Mouse (Mus musculus) heart, adult 2 months (tissue): ENCODE results near the gene Ttc39a. TPM values are rescaled to one million over a fixed set of nuclear protein-coding genes. Genes with fewer than 3 reads are reported as not detected.

Source experiments
- DNase-seq, 2 experiments: peaks; one replicate each; pipeline ENCODE4 v3.0.0; 2021
- H3K27ac ChIP-seq: fragments of 200-600 bp; 2 replicates; pipeline ENCODE4 v1.8.1; 2022
- H3K27me3 ChIP-seq: fragments of 200-500 bp; 2 replicates; pipeline ENCODE4 v1.6.1; 2012; ENCODE audit warnings: mild to moderate bottlenecking, low read length, inconsistent platforms, mixed read lengths; ENCODE audit not compliant: control insufficient read depth, insufficient read depth
- H3K36me3 ChIP-seq: fragments of 200-500 bp; 2 replicates; pipeline ENCODE4 v1.6.1; 2012; ENCODE audit warnings: low read length, inconsistent platforms; ENCODE audit not compliant: control insufficient read depth, insufficient read depth
- H3K4me1 ChIP-seq: fragments of 200-500 bp; 2 replicates; pipeline ENCODE4 v1.6.1; 2011; ENCODE audit warnings: low read length; ENCODE audit not compliant: control insufficient read depth, insufficient read depth
- H3K4me3 ChIP-seq: fragments of 200-600 bp; 2 replicates; pipeline ENCODE4 v1.8.1; 2022
- H3K79me2 ChIP-seq: fragments of 200-500 bp; replicated peaks from 2 replicates; pipeline ENCODE4 v1.6.1; 2012; ENCODE audit warnings: mild to moderate bottlenecking, inconsistent platforms, low read length, moderate library complexity, mixed read lengths; ENCODE audit not compliant: control insufficient read depth, insufficient read depth
- H3K9ac ChIP-seq: fragments of 200-500 bp; 2 replicates; pipeline ENCODE4 v1.6.1; 2012; ENCODE audit warnings: low read depth, mild to moderate bottlenecking, control low read depth, inconsistent platforms, low read length, mixed read lengths
- CTCF ChIP-seq: fragments of 200-600 bp; IDR thresholded peaks from 2 replicates; pipeline ENCODE4 v1.8.1; 2022; ENCODE audit warnings: antibody characterized with exemption, mild to moderate bottlenecking, moderate library complexity
- EP300 ChIP-seq: fragments of 200-500 bp; IDR thresholded peaks from 2 replicates; pipeline ENCODE4 v1.6.1; 2011; ENCODE audit warnings: low read depth, low read length, control low read depth; ENCODE audit not compliant: insufficient read depth
- POLR2A ChIP-seq: fragments of 200-500 bp; IDR thresholded peaks from 2 replicates; pipeline ENCODE4 v1.6.1; 2011; ENCODE audit warnings: mild to moderate bottlenecking, low read depth, low read length, control low read depth; ENCODE audit not compliant: insufficient read depth
- WGBS: fragments of 180-500 bp; shearing (Covaris S2); methylation state at CpG from one replicate; pipeline ENCODE4 v1.1.7; 2018; 5-methylcytosine and 5-hydroxymethylcytosine counted together
- intact Hi-C: fragments of 180-260 bp; cut with DNase I; formaldehyde crosslinking; loops from one replicate; pipeline ENCODE4 v1.15.1; 2025
- polyA plus RNA-seq: library from polyadenylated mRNA; depleted of rRNA; stranded (reverse); fragments of >200 nt; gene quantifications from 2 replicates; pipeline ENCODE4 v1.2.3, GENCODE M21; 2012; rRNA removed
- total RNA-seq, 2 experiments: library from RNA; stranded (reverse); gene quantifications; 2 replicates each; pipeline ENCODE4 v1.2.3; 2021

Ttc39a gene
- total and polyA plus RNA-seq, 3 experiments, result 1.6 to 2.7 (median 2.4) TPM

GRCm38 (mm10) chr4:109488812-109489211, 82.4 kb downstream of the Ttc39a start:
- Histone ChIP-seq H3K36me3 (no peaks in the 10 kb centered on the region), H3K27me3 (no peaks in the 10 kb centered on the region), H3K4me3 (no peak overlapping the region), H3K79me2 (no peaks in the 10 kb centered on the region), H3K27ac (no peak overlapping the region), H3K9ac (no peak overlapping the region), H3K4me1 (no peaks in the 10 kb centered on the region)
- intact Hi-C loops, result no loop called here
- no peak for DNase-seq
- TF ChIP-seq EP300, result no peak
- TF ChIP-seq POLR2A, result no peak
- no peak for TF ChIP-seq CTCF
- WGBS, result 59% methylated on average over 1 of the region's 1 CpGs

- Histone ChIP-seq H3K36me3 (no peaks in the 10 kb centered on the region), H3K4me3 (no peak overlapping the region), H3K27me3 (no peaks in the 10 kb centered on the region), H3K9ac (no peak overlapping the region), H3K27ac (no peak overlapping the region), H3K4me1 (no peaks in the 10 kb centered on the region), H3K79me2 (no peaks in the 10 kb centered on the region)
- TF ChIP-seq CTCF (no peak), EP300 (no peak), POLR2A (no peak)
- intact Hi-C loops, result no loop called here
- DNase-seq, result no peak
These were observed 87.2 kb downstream of the Ttc39a start for GRCm38 (mm10) chr4:109493581-109493980.

Other genes starting within 250 kb of the Ttc39a start
- gene Osbpl9, start 204.4 kb upstream of the Ttc39a start, total RNA-seq, result 100 to 1,000 TPM in 1 of 2 experiments, 10 to 100 TPM in 1; 91.6 to 102 TPM
- 92.3 and 142 TPM in 2 replicates for gene Osbpl9, start 204.4 kb upstream of the Ttc39a start, polyA plus RNA-seq
- gene Calr4, start 172.1 kb upstream of the Ttc39a start, total RNA-seq, result not detected
- 0.15 TPM in 1 of 2 replicates, not detected in the other for gene Calr4, start 172.1 kb upstream of the Ttc39a start, polyA plus RNA-seq
- gene Eps15, start 126.4 kb upstream of the Ttc39a start, total RNA-seq, result 10 to 100 TPM; 43.1 to 46.8 TPM
- gene Eps15, start 126.4 kb upstream of the Ttc39a start, polyA plus RNA-seq, result 9.9 and 19.3 TPM in 2 replicates
- 100 to 1,000 TPM; 109 to 112 TPM for gene Rnf11, start 78.1 kb downstream of the Ttc39a start, total RNA-seq
- 40.5 and 87.0 TPM in 2 replicates for gene Rnf11, start 78.1 kb downstream of the Ttc39a start, polyA plus RNA-seq
- gene 4930522H14Rik, start 124.7 kb downstream of the Ttc39a start, total RNA-seq, result not detected
- gene 4930522H14Rik, start 124.7 kb downstream of the Ttc39a start, polyA plus RNA-seq, result not detected in 2 replicates